Mouse (Mus musculus): ENCODE measurements at regions not wholly inside any gene's neighbourhood (a gene's known extent, or its start where the extent isn't known, plus 50 kb on each side); places are given as distances from the start of the nearest gene placed in this dataset.

- TF ChIP-seq CTCF (IDR thresholded peaks at IDR 0.05; ENCODE audit: borderline replicate concordance, insufficient read depth, low read depth, low read length) (no peak), POLR2A (IDR thresholded peaks at IDR 0.05; ENCODE audit: borderline replicate concordance, insufficient read depth, low read length) (no peak)
These were observed 362.4 kb upstream of the Flrt2 start for GRCm38 (mm10) chr12:95329666-95330065.
